Mouse (Mus musculus): ENCODE measurements at regions not wholly inside any gene's neighbourhood (a gene's known extent, or its start where the extent isn't known, plus 50 kb on each side); places are given as distances from the start of the nearest gene placed in this dataset.

DNA sequence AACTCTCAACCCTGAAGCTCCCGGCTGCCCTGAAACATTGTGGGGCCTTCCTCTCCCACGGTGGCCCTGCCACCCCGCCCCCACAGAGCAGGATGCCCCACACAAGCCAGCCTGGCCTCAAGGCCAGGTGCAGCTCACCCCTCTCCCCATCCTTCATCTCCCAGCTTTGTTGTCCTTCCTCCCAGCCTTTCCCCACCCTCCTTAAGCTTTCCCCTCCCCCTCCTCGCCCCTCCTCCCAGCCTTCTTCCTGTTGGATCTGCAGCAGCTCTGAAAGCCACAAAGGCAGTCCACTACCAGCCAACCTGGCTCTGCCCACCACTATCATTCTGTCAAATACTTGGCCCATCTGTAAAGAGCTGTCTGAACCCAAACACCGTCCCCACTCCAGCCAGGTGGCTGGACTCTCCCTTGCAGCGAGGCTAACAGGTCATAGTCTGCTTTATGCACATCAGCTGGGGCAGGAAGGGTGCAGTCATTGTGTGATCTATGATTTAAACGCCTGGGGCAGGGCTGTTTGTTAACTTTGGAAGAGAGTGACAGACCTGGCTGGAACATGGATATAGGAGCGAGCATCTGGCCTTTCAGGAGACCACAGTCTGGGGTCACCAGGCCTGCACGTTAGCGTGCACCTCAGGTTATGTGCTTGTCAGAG, 119.9 kb upstream of the Atp6ap2 start:
- DNase-seq (ENCODE audit: low spot score in 2 of 2) = no peak

- no peak for DNase-seq (ENCODE audit: low spot score in 2 of 2)
Measured at GRCm38 (mm10) chrX:12472296-12472695, 115.3 kb upstream of the Atp6ap2 start.

- DNase-seq (ENCODE audit: low spot score in 2 of 2) = no peak
Measured at GRCm38 (mm10) chrX:12479207-12479606, 108.4 kb upstream of the Atp6ap2 start.

- no peak for DNase-seq (ENCODE audit: low spot score in 2 of 2)
Measured at GRCm38 (mm10) chrX:12490957-12491356, 96.6 kb upstream of the Atp6ap2 start.

- no peak for DNase-seq (ENCODE audit: low spot score in 2 of 2)
Measured at GRCm38 (mm10) chrX:12493216-12493615, 94.4 kb upstream of the Atp6ap2 start.

GRCm38 (mm10) chrX:12493916-12494315, 93.7 kb upstream of the Atp6ap2 start:
- no peak for DNase-seq (ENCODE audit: low spot score in 2 of 2)

- no peak for DNase-seq (ENCODE audit: low spot score in 2 of 2)
Measured at GRCm38 (mm10) chrX:12494535-12494934, 93.1 kb upstream of the Atp6ap2 start.

DNA sequence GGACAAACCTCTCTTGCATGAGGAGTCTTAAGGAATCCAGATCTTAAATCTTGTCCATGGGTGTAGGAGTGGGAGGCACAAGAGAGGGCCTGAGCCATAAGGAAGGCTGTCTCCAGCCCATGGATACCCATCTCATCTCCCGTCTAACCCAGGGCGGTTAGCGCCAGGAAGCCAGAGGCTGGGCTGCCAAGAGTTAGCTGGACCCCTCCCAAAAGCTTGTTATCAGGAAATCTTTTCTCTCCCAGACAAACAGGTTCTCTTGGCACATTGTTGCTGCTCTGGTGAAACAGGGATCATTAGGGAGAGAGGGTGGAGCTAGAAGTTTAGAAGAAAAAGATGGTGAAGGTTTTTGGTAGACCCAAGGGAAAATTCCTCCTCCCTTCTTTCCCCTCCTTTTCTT, 87.0 kb upstream of the Atp6ap2 start:
- DNase-seq (ENCODE audit: low spot score in 2 of 2) = no peak

DNA sequence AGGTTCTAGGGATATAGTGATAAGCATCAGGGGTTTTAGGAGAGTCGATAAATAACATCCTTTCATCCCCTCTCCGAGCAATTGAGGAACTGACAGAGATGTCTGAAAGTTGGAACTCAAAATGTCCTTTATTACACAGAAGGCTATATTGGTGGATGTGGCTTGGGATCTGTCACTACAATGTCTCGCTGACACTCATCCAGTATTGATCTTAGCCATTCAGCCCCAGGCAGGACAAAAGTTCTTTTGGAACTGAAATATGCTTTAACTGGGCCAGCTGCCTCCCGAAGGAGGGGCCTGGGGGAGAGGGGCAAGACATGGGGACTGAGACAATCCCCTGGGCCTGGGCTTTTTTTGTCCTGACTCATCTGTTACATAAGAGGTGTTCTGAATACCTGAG, 85.2 kb upstream of the Atp6ap2 start:
- DNase-seq (ENCODE audit: low spot score in 2 of 2) = no peak

DNA sequence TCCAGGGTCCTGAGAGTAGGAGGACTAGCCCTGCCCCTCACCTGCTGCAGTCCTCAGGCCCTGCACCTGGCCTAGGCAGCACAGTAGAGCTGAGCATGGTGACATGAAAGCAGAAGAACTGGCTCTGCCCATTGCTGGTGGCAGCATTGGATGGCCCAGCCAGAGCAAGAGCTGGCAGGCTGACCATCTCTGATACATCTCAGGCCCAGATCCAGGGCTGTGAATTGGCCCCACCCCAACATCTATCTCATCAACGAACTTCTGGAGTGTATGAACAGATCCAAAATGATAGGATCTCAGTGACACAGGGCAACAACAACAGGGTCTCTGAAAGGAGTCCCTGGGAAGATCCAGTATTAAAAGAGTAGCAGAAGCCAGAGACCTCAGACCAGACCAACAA, 84.0 kb upstream of the Atp6ap2 start:
- no peak for DNase-seq (ENCODE audit: low spot score in 2 of 2)

DNA sequence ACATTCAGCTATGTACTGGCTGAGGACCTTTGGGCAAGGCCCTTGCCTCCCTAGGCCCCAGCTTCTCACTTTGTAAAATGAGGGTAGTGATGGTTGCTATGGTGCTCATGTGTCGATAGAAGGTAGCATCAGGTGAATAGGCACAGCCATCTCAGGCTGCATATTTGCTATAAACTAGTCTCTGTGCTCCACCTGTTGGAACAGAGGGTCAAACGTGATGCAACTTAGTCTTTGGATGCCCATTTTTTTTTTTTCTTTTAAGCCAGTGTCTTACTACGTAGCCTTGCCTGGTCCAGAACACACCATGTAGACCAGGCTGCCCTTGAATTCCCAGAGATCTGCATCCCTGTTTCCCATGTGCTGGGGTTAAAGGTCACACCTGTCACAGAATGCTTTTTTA, 76.5 kb upstream of the Atp6ap2 start:
- DNase-seq (ENCODE audit: low spot score in 2 of 2) = no peak

DNA sequence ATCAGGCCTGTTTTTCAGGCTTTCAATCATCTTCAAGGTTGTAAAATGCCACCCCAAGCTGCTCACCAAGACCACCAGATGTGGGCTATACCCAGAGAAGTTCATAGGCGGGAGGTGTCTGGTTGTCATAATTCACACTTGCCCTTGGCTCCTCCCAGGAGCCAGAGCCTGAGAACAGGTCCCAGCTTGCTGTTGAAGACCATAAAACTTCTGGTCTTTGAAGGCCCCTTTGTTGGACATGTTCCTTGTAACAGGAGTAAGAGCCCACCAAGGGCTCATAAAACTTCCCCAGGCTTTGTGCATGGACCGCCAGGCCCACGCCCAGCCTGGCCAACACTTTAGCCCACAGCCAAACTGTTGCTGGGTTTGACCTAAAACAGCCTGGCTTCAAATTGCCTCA, 62.6 kb upstream of the Atp6ap2 start:
- DNase-seq (ENCODE audit: low spot score in 2 of 2) = no peak

- DNase-seq (ENCODE audit: low spot score in 2 of 2) = no peak
Measured at GRCm38 (mm10) chrX:12530406-12531311, 56.9 kb upstream of the Atp6ap2 start.
